Mouse (Mus musculus) embryonic facial prominence, embryonic 12.5 days (tissue): ENCODE results near the gene Chp2. TPM values are rescaled to one million over a fixed set of nuclear protein-coding genes. Genes with fewer than 3 reads are reported as not detected.
"Not testable (repeated sequence)": the region's sequence is repeated elsewhere in the genome, so short reads cannot be mapped to it uniquely, and the experiment has no call there.

Source experiments
- ATAC-seq: fragments of 200-750 bp; cut with Nextera tagmentation; 2 replicates; pipeline ENCODE4 v1.8.0; 2017; ENCODE audit not compliant: insufficient number of reproducible peaks, insufficient read depth, low FRiP score, low TSS enrichment
- H3K27ac ChIP-seq: fragments of 300-500 bp; sonication (generic); 2 replicates; pipeline ENCODE4 v1.5.1; 2016; ENCODE audit warnings: mild to moderate bottlenecking
- H3K27me3 ChIP-seq: fragments of 300-500 bp; sonication (generic); 2 replicates; pipeline ENCODE4 v1.6.1; 2016; ENCODE audit warnings: mild to moderate bottlenecking, moderate library complexity
- H3K36me3 ChIP-seq: fragments of 300-500 bp; sonication (generic); 2 replicates; pipeline ENCODE4 v1.6.1; 2016; ENCODE audit warnings: mild to moderate bottlenecking
- H3K4me1 ChIP-seq: fragments of 300-500 bp; sonication (generic); 2 replicates; pipeline ENCODE4 v1.6.1; 2016
- H3K4me2 ChIP-seq: fragments of 300-500 bp; sonication (generic); replicated peaks from 2 replicates; pipeline ENCODE4 v1.6.1; 2016; ENCODE audit warnings: mild to moderate bottlenecking, moderate library complexity
- H3K4me3 ChIP-seq: fragments of 300-500 bp; sonication (generic); 2 replicates; pipeline ENCODE4 v1.5.1; 2016; ENCODE audit warnings: mild to moderate bottlenecking
- H3K9ac ChIP-seq: fragments of 300-500 bp; sonication (generic); 2 replicates; pipeline ENCODE4 v1.6.1; 2016; ENCODE audit warnings: mild to moderate bottlenecking, moderate library complexity
- H3K9me3 ChIP-seq: fragments of 300-500 bp; sonication (generic); 2 replicates; pipeline ENCODE4 v1.6.1; 2016; ENCODE audit warnings: mild to moderate bottlenecking, moderate library complexity
- WGBS: fragments of 180-500 bp; shearing (Covaris S2); methylation state at CpG from one replicate; pipeline ENCODE4 v1.1.7; 2016; 5-methylcytosine and 5-hydroxymethylcytosine counted together
- polyA plus RNA-seq: library from polyadenylated mRNA; unstranded; fragments of >200 nt; fragmentation: Nextera tagmentation; extraction: Ambion mirVana; gene quantifications from 2 replicates; pipeline ENCODE4 v1.2.1, GENCODE M21; 2016

Gene Chp2
- polyA plus RNA-seq, 1 experiment from 2014 or later = not detected

- Histone ChIP-seq H3K9me3 (no peaks in the 10 kb centered on the region), H3K36me3 (no peaks in the 10 kb centered on the region), H3K4me3 (no peak overlapping the region), H3K4me1 (no peaks in the 10 kb centered on the region), H3K9ac (no peak overlapping the region), H3K27ac (no peak overlapping the region), H3K4me2 (no peak overlapping the region), H3K27me3 (no peaks in the 10 kb centered on the region)
- 40% methylated on average over 2 of the region's 2 CpGs for WGBS
- no peak for ATAC-seq
These were observed 15.4 kb upstream of the Chp2 start for GRCm38 (mm10) chr7:122203936-122204335.

GRCm38 (mm10) chr7:122206121-122206520 is 13.2 kb upstream of the Chp2 start:
- no peaks in the 10 kb centered on the region for H3K4me1 ChIP-seq
- ATAC-seq = no peak
- H3K27ac ChIP-seq = no peak overlapping the region
- H3K4me2 ChIP-seq = no peak overlapping the region
- H3K9me3 ChIP-seq = no peaks in the 10 kb centered on the region
- WGBS = 77% methylated on average over 2 of the region's 2 CpGs
- H3K27me3 ChIP-seq = no peaks in the 10 kb centered on the region
- H3K36me3 ChIP-seq = no peaks in the 10 kb centered on the region
- H3K9ac ChIP-seq = no peak overlapping the region
- H3K4me3 ChIP-seq = no peak overlapping the region

GRCm38 (mm10) chr7:122208276-122209021 is 10.8 kb upstream of the Chp2 start:
- 52% methylated on average over 7 of the region's 7 CpGs for WGBS
- H3K27ac ChIP-seq = no peak overlapping the region

GRCm38 (mm10) chr7:122226020-122226742 is 6.9 kb downstream of the Chp2 start:
- WGBS = 76% methylated on average over 7 of the region's 7 CpGs
- no peak for ATAC-seq

More at GRCm38 (mm10) chr7:122208276-122209021, 10.8 kb upstream of the Chp2 start:
- Histone ChIP-seq H3K36me3 (no peaks in the 10 kb centered on the region), H3K9ac (no peak overlapping the region), H3K27me3 (no peaks in the 10 kb centered on the region), H3K9me3 (no peaks in the 10 kb centered on the region), H3K4me1 (no peaks in the 10 kb centered on the region), H3K4me2 (no peak overlapping the region), H3K4me3 (no peak overlapping the region)
- ATAC-seq = no peak

DNA sequence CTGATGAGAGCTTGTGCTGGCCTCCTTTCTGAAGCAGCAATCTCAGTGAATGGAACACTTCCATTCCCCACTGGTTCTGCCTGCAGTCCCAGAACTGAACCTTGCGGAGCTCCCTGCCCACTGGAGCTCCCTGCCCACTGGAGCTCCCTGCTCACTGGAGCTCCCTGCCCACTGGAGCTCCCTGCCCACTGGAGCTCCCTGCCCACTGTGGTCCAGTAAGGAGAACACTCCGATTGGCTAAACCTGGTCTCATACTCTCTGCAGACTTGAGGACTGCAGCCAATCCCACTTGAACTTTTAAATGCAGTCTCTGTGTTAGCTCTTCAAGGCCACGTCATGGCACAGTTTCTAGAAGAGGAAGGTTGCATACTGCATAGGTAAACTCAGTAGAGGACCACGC is 7.4 kb downstream of the Chp2 start:
- no peak overlapping the region for H3K27ac ChIP-seq
- H3K4me3 ChIP-seq = no peak overlapping the region
- H3K9me3 ChIP-seq = no peaks in the 10 kb centered on the region
- no peak for ATAC-seq
- H3K4me2 ChIP-seq = no peak overlapping the region
- WGBS = 88% methylated on average over 4 of the region's 4 CpGs
- no peaks in the 10 kb centered on the region for H3K36me3 ChIP-seq
- no peaks in the 10 kb centered on the region for H3K4me1 ChIP-seq
- no peak overlapping the region for H3K9ac ChIP-seq
- H3K27me3 ChIP-seq = no peaks in the 10 kb centered on the region

More at GRCm38 (mm10) chr7:122226020-122226742, 6.9 kb downstream of the Chp2 start:
- Histone ChIP-seq H3K9me3 (no peaks in the 10 kb centered on the region), H3K4me2 (no peak overlapping the region), H3K36me3 (no peaks in the 10 kb centered on the region), H3K27ac (no peak overlapping the region), H3K9ac (no peak overlapping the region), H3K27me3 (no peaks in the 10 kb centered on the region), H3K4me3 (no peak overlapping the region), H3K4me1 (no peaks in the 10 kb centered on the region)

DNA sequence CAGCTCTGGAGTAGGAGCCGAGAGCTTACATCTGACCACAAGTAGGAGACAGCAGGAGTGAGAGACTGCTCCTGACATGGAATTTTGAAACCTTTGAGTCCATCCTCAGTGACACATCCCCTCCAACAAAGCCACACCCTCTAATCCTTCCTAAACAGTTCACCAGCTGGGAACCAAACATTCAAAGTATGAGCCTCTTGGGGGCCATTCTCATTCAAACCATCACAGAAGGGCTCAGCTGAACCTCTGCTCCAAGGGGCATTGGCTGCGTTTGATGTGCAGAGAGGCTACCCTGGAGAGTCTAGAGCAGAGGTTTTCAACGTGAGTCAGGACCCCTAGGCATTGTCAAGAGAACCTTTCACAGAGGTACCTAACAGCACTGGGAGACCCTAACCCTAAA is 10.0 kb downstream of the Chp2 start:
- no peak for ATAC-seq
- WGBS = 56% methylated on average over 3 of the region's 3 CpGs

DNA sequence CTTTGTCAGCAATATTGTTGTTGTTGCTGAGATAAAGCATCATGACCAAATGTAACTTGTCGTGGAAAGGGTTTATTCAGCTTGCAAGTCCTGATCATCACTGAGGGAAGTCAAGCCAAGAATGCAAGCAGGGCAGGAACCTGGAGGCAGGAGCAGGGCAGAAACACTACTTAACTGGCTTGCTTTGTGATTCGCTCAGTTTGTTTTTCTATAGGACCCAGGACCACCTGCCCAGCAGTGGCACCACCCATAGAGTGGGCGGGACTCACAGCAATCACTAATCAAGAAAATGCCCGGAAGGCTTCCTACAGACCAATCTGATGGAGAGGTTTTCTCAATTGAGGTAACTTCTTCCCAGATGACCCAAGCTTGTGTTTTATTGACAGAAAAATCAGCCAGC is 10.6 kb downstream of the Chp2 start:
- H3K4me3 ChIP-seq = no peak overlapping the region
- no peaks in the 10 kb centered on the region for H3K27me3 ChIP-seq
- no peak for ATAC-seq
- H3K4me2 ChIP-seq = no peak overlapping the region
- H3K27ac ChIP-seq = no peak overlapping the region
- H3K9me3 ChIP-seq = no peaks in the 10 kb centered on the region
- H3K4me1 ChIP-seq = no peaks in the 10 kb centered on the region
- H3K36me3 ChIP-seq = no peaks in the 10 kb centered on the region
- 60% methylated on average over 4 of the region's 4 CpGs for WGBS
- H3K9ac ChIP-seq = no peak overlapping the region

More for the DNA sequence above, 10.0 kb downstream of the Chp2 start:
- no peak overlapping the region for H3K27ac ChIP-seq
- H3K4me3 ChIP-seq = no peak overlapping the region
- no peaks in the 10 kb centered on the region for H3K9me3 ChIP-seq
- no peaks in the 10 kb centered on the region for H3K4me1 ChIP-seq
- H3K36me3 ChIP-seq = no peaks in the 10 kb centered on the region
- no peak overlapping the region for H3K4me2 ChIP-seq
- H3K9ac ChIP-seq = no peak overlapping the region
- H3K27me3 ChIP-seq = no peaks in the 10 kb centered on the region

DNA sequence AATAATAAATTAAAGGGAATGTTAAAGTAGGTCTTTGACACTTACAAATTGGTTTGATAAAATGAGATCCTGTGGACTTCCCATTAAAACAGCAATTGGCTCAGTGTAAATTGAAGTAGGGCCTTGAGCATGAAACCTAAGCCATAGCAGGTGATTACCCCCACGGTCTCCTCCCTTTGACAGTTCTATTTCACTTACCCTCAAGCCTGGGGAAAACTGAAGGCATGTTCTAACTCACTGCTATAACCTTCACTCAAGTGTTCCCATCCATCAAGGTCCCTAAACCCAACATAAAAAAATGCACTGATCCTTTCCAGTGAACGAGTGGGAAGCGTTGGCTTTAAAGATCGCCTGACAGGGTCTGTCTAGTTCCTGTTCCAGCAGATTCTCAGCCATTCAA is 11.6 kb downstream of the Chp2 start:
- H3K4me2 ChIP-seq = no peak overlapping the region
- H3K27me3 ChIP-seq = no peaks in the 10 kb centered on the region
- no peak overlapping the region for H3K9ac ChIP-seq
- H3K27ac ChIP-seq = no peak overlapping the region
- H3K4me3 ChIP-seq = no peak overlapping the region
- ATAC-seq = no peak
- H3K9me3 ChIP-seq = no peaks in the 10 kb centered on the region
- WGBS = 82% methylated on average over 4 of the region's 4 CpGs
- no peaks in the 10 kb centered on the region for H3K4me1 ChIP-seq
- no peaks in the 10 kb centered on the region for H3K36me3 ChIP-seq

- H3K27me3 ChIP-seq = no peaks in the 10 kb centered on the region
- H3K36me3 ChIP-seq = no peaks in the 10 kb centered on the region
- 88% methylated on average over 2 of the region's 2 CpGs for WGBS
- H3K4me1 ChIP-seq = no peaks in the 10 kb centered on the region
- no peak overlapping the region for H3K27ac ChIP-seq
- no peak overlapping the region for H3K4me2 ChIP-seq
- no peak overlapping the region for H3K9ac ChIP-seq
- H3K9me3 ChIP-seq = no peaks in the 10 kb centered on the region
- ATAC-seq = no peak
- no peak overlapping the region for H3K4me3 ChIP-seq
These were observed 19.6 kb downstream of the Chp2 start for GRCm38 (mm10) chr7:122238939-122239338.

DNA sequence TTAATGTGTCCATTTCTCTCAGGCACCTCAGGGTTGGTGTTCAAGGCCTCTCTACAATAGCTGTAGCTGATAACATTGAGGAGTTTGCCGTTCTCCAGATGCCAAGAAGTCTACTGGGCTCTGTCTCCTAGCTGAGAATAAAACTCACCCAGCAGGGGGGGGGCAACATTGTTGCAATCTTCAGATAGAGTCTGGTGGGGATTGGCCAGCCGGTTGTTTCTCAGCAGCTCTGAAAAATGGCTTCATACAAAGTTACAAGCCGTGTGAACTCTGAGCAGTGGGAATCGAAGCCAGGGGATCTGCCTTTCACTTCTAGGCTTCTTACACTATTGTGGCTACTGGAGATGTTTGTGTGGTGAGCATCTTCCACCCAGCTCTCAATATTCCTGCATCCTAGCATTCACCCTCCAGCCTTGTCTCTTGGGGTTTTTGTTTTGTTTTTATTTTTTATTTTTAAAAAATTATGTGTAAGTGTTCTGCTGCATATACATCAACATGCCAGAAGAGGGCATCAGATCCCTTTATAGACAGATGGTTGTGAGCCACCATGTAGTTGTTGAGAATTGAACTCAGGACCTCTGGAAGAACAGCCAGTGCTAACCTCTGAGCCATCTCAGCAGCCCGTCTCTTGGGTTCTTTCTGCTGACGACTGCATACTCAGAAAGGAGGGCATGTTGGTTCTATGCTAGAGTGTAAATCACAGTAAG is 21.3 kb downstream of the Chp2 start:
- Histone ChIP-seq H3K36me3 (no peaks in the 10 kb centered on the region), H3K9ac (no peak overlapping the region), H3K4me3 (no peak overlapping the region), H3K9me3 (no peaks in the 10 kb centered on the region), H3K27ac (no peak overlapping the region), H3K4me2 (no peak overlapping the region), H3K27me3 (no peaks in the 10 kb centered on the region), H3K4me1 (no peaks in the 10 kb centered on the region)
- no peak for ATAC-seq
- 84% methylated on average over 6 of the region's 6 CpGs for WGBS

DNA sequence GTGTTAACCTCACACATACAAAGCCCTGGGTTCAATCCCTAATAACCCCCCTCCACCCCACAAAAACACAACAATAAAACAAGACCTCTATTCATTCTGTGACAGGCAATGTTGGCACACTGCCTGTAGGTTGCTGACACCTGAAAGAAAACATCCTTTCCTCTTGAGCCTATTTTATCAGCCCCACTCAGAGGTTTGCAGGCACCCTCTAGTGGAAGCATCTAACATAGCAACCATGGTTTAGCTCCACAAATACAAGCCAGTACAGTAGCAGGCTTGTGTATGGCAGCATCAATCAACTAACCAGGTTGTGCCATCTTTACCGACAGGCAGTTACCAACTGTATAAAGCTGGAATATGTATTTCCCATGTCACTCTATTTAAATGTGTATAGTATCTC is 23.0 kb downstream of the Chp2 start:
- Histone ChIP-seq H3K27me3 (no peaks in the 10 kb centered on the region), H3K4me1 (no peaks in the 10 kb centered on the region), H3K4me3 (no peak overlapping the region), H3K4me2 (no peak overlapping the region), H3K27ac (no peak overlapping the region), H3K36me3 (no peaks in the 10 kb centered on the region), H3K9ac (no peak overlapping the region), H3K9me3 (no peaks in the 10 kb centered on the region)
- ATAC-seq = no peak
- 63% methylated on average over 1 of the region's 1 CpGs for WGBS

DNA sequence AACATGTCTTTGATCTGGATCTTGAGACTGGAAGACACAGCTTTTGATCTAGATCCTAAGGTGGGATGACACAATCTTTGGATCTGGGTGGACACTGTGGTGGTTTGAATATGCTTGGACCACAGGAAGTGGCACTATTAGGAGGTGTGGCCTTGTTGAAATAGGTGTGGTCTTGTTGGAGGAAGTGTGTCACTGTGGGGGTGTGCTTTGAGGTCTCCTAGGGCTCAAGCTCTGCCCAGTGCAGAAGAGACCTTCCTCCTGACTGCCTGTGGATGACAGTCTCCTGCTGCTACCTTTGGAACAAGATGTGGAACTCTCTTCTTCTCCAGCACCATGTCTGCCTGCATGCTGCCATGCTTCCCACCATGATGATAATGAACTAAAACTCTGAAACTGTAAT is 23.4 kb downstream of the Chp2 start:
- H3K9me3 ChIP-seq, H3K4me3 ChIP-seq, H3K4me1 ChIP-seq, H3K4me2 ChIP-seq, H3K36me3 ChIP-seq, H3K27ac ChIP-seq, H3K27me3 ChIP-seq, H3K9ac ChIP-seq, ATAC-seq: not testable (repeated sequence)
